Mouse (Mus musculus): ENCODE measurements around the gene Olfr447. TPM values are rescaled to one million over a fixed set of nuclear protein-coding genes. Genes with fewer than 3 reads are reported as not detected.

Gene Olfr447
- polyA plus RNA-seq, 1 experiment from 2014 or later = not detected

Other genes with a start within 250 kb of the Olfr447 start
- gene Tcaf1, start 198.8 kb upstream of the Olfr447 start, polyA plus RNA-seq (2014; fragmentation: Nextera tagmentation; extraction: Ambion mirVana) = 134 and 143 TPM in 2 replicates
- not detected in 2 replicates for gene Olfr453, start 169.5 kb upstream of the Olfr447 start, polyA plus RNA-seq (2014; fragmentation: Nextera tagmentation; extraction: Ambion mirVana)
- gene Olfr38, start 152.5 kb upstream of the Olfr447 start, polyA plus RNA-seq (2014; fragmentation: Nextera tagmentation; extraction: Ambion mirVana) = not detected in 2 replicates
- gene Olfr452, start 123.8 kb upstream of the Olfr447 start, polyA plus RNA-seq (2014; fragmentation: Nextera tagmentation; extraction: Ambion mirVana) = not detected in 2 replicates
- not detected in 2 replicates for gene Olfr450, start 96.9 kb upstream of the Olfr447 start, polyA plus RNA-seq (2014; fragmentation: Nextera tagmentation; extraction: Ambion mirVana)
- gene Olfr449, start 74.5 kb upstream of the Olfr447 start, polyA plus RNA-seq (2014; fragmentation: Nextera tagmentation; extraction: Ambion mirVana) = not detected in 2 replicates
- not detected in 2 replicates for gene Olfr448, start 18.4 kb upstream of the Olfr447 start, polyA plus RNA-seq (2014; fragmentation: Nextera tagmentation; extraction: Ambion mirVana)
- not detected in 2 replicates for gene Olfr446, start 12.5 kb downstream of the Olfr447 start, polyA plus RNA-seq (2014; fragmentation: Nextera tagmentation; extraction: Ambion mirVana)
- gene Olfr444, start 40.2 kb downstream of the Olfr447 start, polyA plus RNA-seq (2014; fragmentation: Nextera tagmentation; extraction: Ambion mirVana) = not detected in 2 replicates
- not detected in 2 replicates for gene Olfr441, start 197.5 kb downstream of the Olfr447 start, polyA plus RNA-seq (2014; fragmentation: Nextera tagmentation; extraction: Ambion mirVana)
- gene Olfr237-ps1, start 237.7 kb downstream of the Olfr447 start, polyA plus RNA-seq (2014; fragmentation: Nextera tagmentation; extraction: Ambion mirVana) = not detected in 2 replicates